Mouse (Mus musculus) ES-Bruce4 (cell line): ENCODE measurements around the gene Olfr49.

Experiments used
- CTCF ChIP-seq: IDR thresholded peaks from one replicate; pipeline ENCODE4 v1.8.1; 2011; ENCODE audit warnings: low read depth, low read length
- EP300 ChIP-seq: IDR thresholded peaks from 2 replicates; pipeline ENCODE4 v1.6.1; 2011; ENCODE audit warnings: low read depth, low read length; ENCODE audit not compliant: insufficient read depth
- POLR2A ChIP-seq: IDR thresholded peaks from one replicate; pipeline ENCODE4 v1.8.1; 2011; ENCODE audit warnings: low read length; ENCODE audit not compliant: insufficient read depth

- no peak for TF ChIP-seq POLR2A
- no peak for TF ChIP-seq CTCF
- TF ChIP-seq EP300 = no peak
These were observed 19.6 kb downstream of the Olfr49 start for GRCm38 (mm10) chr14:54265093-54265492.
